Mouse (Mus musculus) neutrophil, adult 59 days (primary cell): ENCODE data around the gene Pilra. TPM values are rescaled to one million over a fixed set of nuclear protein-coding genes. Genes with fewer than 3 reads are reported as not detected.

Experiments
- total RNA-seq, 2 experiments: library from RNA; stranded (reverse); gene quantifications; 1 replicate in 1 of 2; 2 replicates in 1 of 2; pipeline ENCODE4 v1.2.4; 2023

Gene Pilra
- total RNA-seq: 100 to 1,000 TPM; 361 to 394 TPM

GRCm38 (mm10) chr5:137835966-137836520 is at the start of gene Pilra:
Gene Pilra, minus strand, starts transcription at chr5:137836281.

DNA sequence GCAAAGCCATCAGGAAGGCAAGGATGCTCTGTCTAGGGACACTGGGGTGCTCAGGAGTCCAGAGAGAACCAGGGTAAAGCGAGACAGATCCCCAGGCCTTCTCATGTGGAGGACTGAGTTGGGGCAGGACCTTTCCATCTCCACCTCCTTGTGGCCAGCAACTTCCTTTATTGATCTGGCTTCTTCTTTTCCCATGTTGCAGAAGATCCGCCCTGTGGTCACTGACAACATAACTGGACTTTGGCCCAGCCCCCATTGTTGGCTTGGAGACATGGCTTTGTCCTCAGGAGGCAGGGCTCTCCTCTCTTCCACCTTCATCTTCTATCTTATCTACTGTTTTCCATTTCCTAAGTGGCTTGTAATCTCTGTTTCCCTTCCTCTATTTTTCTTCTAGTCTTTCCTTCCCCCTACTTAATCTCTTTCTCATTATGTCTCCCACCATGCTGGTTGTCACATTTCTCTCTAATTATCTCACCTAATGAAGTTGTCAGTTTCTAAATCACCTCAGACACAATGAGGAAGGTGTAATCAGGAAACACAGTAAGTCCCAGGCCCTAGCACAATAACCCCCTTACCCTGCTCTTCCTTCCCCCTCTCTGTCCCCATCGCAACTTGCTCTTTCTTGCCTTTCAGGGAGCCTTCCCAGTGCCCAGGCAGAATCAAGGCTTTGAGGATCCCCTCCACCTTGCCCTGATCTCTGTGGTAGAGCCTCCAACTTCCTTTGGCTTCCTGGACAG is 35.7 kb upstream of the Pilra start, which contains the start of gene Pilrb2:
TSS of gene Pilrb2 (minus strand) at position 172 of the 737 bp plus-strand sequence.

DNA sequence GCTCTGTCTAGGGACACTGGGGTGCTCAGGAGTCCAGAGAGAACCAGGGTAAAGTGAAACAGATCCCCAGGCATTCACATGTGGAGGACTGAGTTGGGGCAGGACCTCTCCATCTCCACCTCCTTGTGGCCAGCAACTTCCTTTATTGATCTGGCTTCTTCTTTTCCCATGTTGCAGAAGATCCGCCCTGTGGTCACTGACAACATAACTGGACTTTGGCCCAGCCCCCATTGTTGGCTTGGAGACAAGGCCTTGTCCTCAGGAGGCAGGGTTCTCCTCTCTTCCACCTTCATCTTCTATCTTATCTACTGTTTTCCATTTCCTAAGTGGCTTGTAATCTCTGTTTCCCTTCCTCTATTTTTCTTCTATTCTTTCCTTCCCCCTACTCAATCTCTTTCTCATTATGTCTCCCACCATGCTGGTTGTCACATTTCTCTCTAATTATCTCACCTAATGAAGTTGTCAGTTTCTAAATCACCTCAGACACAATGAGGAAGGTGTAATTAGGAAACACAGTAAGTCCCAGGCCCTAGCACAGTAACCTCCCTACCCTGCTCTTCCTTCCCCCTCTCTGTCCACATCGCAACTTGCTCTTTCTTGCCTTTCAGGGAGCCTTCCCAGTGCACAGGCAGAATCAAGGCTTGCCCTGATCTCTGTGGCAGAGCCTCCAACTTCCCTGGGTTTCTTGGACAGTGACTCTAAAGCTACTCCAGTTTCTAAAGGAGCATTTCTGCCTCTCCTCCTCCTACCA is 22.1 kb upstream of the Pilra start, which contains the start of gene Pilrb1:
TSS of gene Pilrb1 (minus strand) at position 147 of the 751 bp plus-strand sequence.

GRCm38 (mm10) chr5:137787151-137787928 is 48.7 kb downstream of the Pilra start, which contains the start of the genes Mepce and Zcwpw1:
Gene Mepce, minus strand, starts transcription at chr5:137787655.
Gene Zcwpw1, plus strand, starts transcription at chr5:137787798.

GRCm38 (mm10) chr5:137778635-137779034 is 57.4 kb downstream of the Pilra start, which contains the start of gene Ppp1r35:
Gene Ppp1r35, plus strand, starts transcription at chr5:137778849.

Other genes with a start within 250 kb of the Pilra start
- gene Mospd3, start 235.2 kb downstream of the Pilra start, total RNA-seq: 10 to 100 TPM; 47.6 to 59.4 TPM
- under 1 TPM; 0.58 to 0.62 TPM for gene Pcolce, start 222.5 kb downstream of the Pilra start, total RNA-seq
- under 1 TPM; 0.22 to 0.38 TPM for gene Fbxo24, start 207.3 kb downstream of the Pilra start, total RNA-seq
- 100 to 1,000 TPM; 231 to 234 TPM for gene Lrch4, start 207.2 kb downstream of the Pilra start, total RNA-seq
- 10 to 100 TPM; 43.2 to 44.0 TPM for gene Gm20605, start 207.1 kb downstream of the Pilra start, total RNA-seq
- 10 to 100 TPM; 63.8 to 70.2 TPM for gene Sap25, start 194.9 kb downstream of the Pilra start, total RNA-seq
- under 1 TPM in 1 of 2 experiments, not detected in 1; 0.33 TPM for gene Irs3, start 190.6 kb downstream of the Pilra start, total RNA-seq
- 10 to 100 TPM; 24.1 to 25.5 TPM for gene Agfg2, start 151.6 kb downstream of the Pilra start, total RNA-seq
- gene Nyap1, start 94.7 kb downstream of the Pilra start, total RNA-seq: 1 to 10 TPM in 1 of 2 experiments, under 1 TPM in 1; 0.60 to 1.1 TPM
- gene Tsc22d4, start 90.6 kb downstream of the Pilra start, total RNA-seq: 100 to 1,000 TPM; 304 to 318 TPM
- 10 to 100 TPM; 29.2 to 34.9 TPM for gene Ppp1r35, start 57.4 kb downstream of the Pilra start, total RNA-seq
- 10 to 100 TPM; 32.5 to 35.7 TPM for gene Mepce, start 48.6 kb downstream of the Pilra start, total RNA-seq
- gene Zcwpw1, start 48.5 kb downstream of the Pilra start, total RNA-seq: 1 to 10 TPM; 2.8 to 3.3 TPM
- 100 to 1,000 TPM; 203 to 212 TPM for gene Pilrb1, start 21.8 kb upstream of the Pilra start, total RNA-seq
- 100 to 1,000 TPM; 258 to 269 TPM for gene Pilrb2, start 35.5 kb upstream of the Pilra start, total RNA-seq
- not detected for gene Cyp3a13, start 85.3 kb upstream of the Pilra start, total RNA-seq
- gene Gjc3, start 126.8 kb upstream of the Pilra start, total RNA-seq: not detected
- under 1 TPM; 0.64 to 0.91 TPM for gene Azgp1, start 145.2 kb upstream of the Pilra start, total RNA-seq
- not detected for gene Smok3a, start 185.0 kb upstream of the Pilra start, total RNA-seq
- not detected for gene Smok3b, start 185.1 kb upstream of the Pilra start, total RNA-seq
- gene Smok3c, start 216.9 kb upstream of the Pilra start, total RNA-seq: not detected
- 1 to 10 TPM; 6.8 to 8.4 TPM for gene Zkscan1, start 248.8 kb upstream of the Pilra start, total RNA-seq